Mouse (Mus musculus): ENCODE measurements at regions not wholly inside any gene's neighbourhood (a gene's known extent, or its start where the extent isn't known, plus 50 kb on each side); places are given as distances from the start of the nearest gene placed in this dataset.
"Not testable (repeated sequence)": the region's sequence is repeated elsewhere in the genome, so short reads cannot be mapped to it uniquely, and the experiment has no call there.

DNA sequence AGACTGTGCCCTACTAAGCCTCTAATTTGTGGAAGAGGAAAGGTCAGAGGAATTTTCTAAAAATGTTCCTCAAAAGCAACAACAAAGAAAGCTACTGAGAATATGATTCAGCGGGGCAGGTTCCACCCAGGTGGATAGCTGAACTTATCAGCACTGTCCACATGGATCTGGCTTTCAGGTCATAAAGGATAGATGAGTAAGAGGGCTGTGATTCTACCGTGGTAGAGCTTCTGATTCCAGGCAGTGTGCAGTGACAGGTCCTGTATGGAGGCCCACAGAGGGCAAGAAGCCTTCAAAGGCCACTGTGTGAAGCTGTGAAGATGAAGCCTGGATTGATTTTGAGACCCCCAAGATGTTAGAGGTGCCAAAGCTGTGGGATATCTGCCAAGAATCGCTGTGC, 51.8 kb downstream of the Teddm3 start:
- not testable (repeated sequence) for H3K4me1 ChIP-seq; H3K36me3 ChIP-seq; H3K4me3 ChIP-seq; H3K9me3 ChIP-seq; DNase-seq (ENCODE audit: low spot score); H3K27ac ChIP-seq; H3K27me3 ChIP-seq (ENCODE audit: insufficient read depth, poor library complexity, severe bottlenecking)
- 78% methylated on average over 3 of the region's 3 CpGs for WGBS

GRCm38 (mm10) chr16:21100126-21100525, 53.7 kb downstream of the Teddm3 start:
- not testable (repeated sequence) for DNase-seq (ENCODE audit: low spot score); H3K27ac ChIP-seq; H3K4me1 ChIP-seq; H3K36me3 ChIP-seq; H3K9me3 ChIP-seq; H3K4me3 ChIP-seq; H3K27me3 ChIP-seq (ENCODE audit: insufficient read depth, poor library complexity, severe bottlenecking)
- 73% methylated on average over 2 of the region's 2 CpGs for WGBS

DNA sequence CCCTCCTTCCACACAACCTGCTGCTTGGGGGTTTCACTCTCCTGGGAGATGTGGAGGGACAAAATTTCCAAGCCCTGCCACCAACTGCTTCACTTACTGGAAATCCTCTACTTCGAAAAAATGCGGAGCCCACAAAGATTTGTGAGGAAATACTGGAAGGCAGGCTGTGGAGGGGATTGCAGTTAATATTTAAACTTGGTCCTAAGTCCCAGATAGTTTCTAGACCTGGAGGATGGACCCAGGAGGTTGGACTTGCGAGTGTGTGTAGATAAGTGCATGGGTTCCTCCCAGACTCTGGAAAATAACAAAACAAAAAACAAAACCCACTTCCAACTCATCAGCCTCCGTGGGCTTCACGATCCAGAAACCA, 79.0 kb downstream of the Teddm3 start:
- H3K27me3 ChIP-seq (ENCODE audit: insufficient read depth, poor library complexity, severe bottlenecking), result no peaks in the 10 kb centered on the region
- DNase-seq (ENCODE audit: low spot score), result no peak
- no peaks in the 10 kb centered on the region for H3K9me3 ChIP-seq

GRCm38 (mm10) chr16:21074082-21074778, 79.6 kb downstream of the Teddm3 start:
- H3K4me1 ChIP-seq; H3K36me3 ChIP-seq; H3K9me3 ChIP-seq; H3K27me3 ChIP-seq (ENCODE audit: insufficient read depth, poor library complexity, severe bottlenecking); H3K27ac ChIP-seq; DNase-seq (ENCODE audit: low spot score); H3K4me3 ChIP-seq: not testable (repeated sequence)
- 31% methylated on average over 8 of the region's 10 CpGs for WGBS

More for the DNA sequence above, 79.0 kb downstream of the Teddm3 start:
- H3K27ac ChIP-seq, result no peak overlapping the region
- H3K36me3 ChIP-seq, result no peaks in the 10 kb centered on the region
- 57% methylated on average over 5 of the region's 5 CpGs for WGBS
- H3K4me3 ChIP-seq, result no peak overlapping the region
- H3K4me1 ChIP-seq, result no peaks in the 10 kb centered on the region

- no peaks in the 10 kb centered on the region for H3K4me1 ChIP-seq
- no peaks in the 10 kb centered on the region; the same call in 1 of the 2 replicates for H3K9me3 ChIP-seq
- H3K27me3 ChIP-seq (ENCODE audit: insufficient read depth, poor library complexity, severe bottlenecking), result no peaks in the 10 kb centered on the region
- WGBS, result 73% methylated on average over 2 of the region's 2 CpGs
- H3K36me3 ChIP-seq, result no peaks in the 10 kb centered on the region
- H3K27ac ChIP-seq, result no peak overlapping the region
- no peak for DNase-seq (ENCODE audit: low spot score)
- H3K4me3 ChIP-seq, result no peak overlapping the region
These were observed 93.6 kb downstream of the Teddm3 start for GRCm38 (mm10) chr16:21060211-21060610.

- peaks cover 4% of the 10 kb centered on the region; the same call in 1 of the 2 replicates for H3K9me3 ChIP-seq
- no peaks in the 10 kb centered on the region for H3K36me3 ChIP-seq
- H3K4me1 ChIP-seq, result no peaks in the 10 kb centered on the region
- H3K27me3 ChIP-seq (ENCODE audit: insufficient read depth, poor library complexity, severe bottlenecking), result no peaks in the 10 kb centered on the region
- no peak overlapping the region for H3K27ac ChIP-seq
- DNase-seq (ENCODE audit: low spot score), result no peak
- no peak overlapping the region for H3K4me3 ChIP-seq
These were observed 99.0 kb downstream of the Teddm3 start for GRCm38 (mm10) chr16:21054772-21055171.

- H3K27ac ChIP-seq; DNase-seq (ENCODE audit: low spot score); H3K9me3 ChIP-seq; H3K4me1 ChIP-seq; H3K4me3 ChIP-seq; H3K36me3 ChIP-seq; H3K27me3 ChIP-seq (ENCODE audit: insufficient read depth, poor library complexity, severe bottlenecking): not testable (repeated sequence)
- WGBS, result 86% methylated on average over 1 of the region's 1 CpGs
These were observed 131.7 kb downstream of the Teddm3 start for GRCm38 (mm10) chr16:21022087-21022486.

- Histone ChIP-seq H3K27ac (no peak overlapping the region), H3K36me3 (no peaks in the 10 kb centered on the region), H3K4me3 (no peak overlapping the region), H3K9me3 (peaks cover 6% of the 10 kb centered on the region; the same call in 1 of the 2 replicates), H3K27me3 (ENCODE audit: insufficient read depth, poor library complexity, severe bottlenecking) (no peaks in the 10 kb centered on the region), H3K4me1 (no peaks in the 10 kb centered on the region)
- no peak for DNase-seq (ENCODE audit: low spot score)
These were observed 148.9 kb downstream of the Teddm3 start for GRCm38 (mm10) chr16:21004871-21005270.

DNA sequence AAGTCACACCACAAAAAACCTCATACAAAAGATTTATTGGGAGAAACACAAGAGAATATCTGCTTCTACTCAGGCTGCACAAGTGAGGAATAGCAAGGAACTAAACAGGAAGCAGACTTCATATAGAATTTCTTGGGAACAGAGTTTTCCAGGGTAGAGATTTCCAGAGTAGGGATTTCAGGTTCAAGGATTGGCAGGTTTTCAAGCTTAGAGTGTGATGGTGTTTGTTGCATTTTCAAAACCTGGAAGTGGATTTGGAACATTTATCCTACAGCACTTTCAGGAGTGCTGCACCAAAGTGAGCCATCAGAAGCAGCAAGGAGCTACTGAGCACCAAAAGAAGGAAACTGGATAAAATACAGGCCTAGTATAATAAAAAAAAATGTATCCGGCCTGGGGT, 152.7 kb downstream of the Teddm3 start:
- H3K4me3 ChIP-seq, result no peak overlapping the region
- H3K4me1 ChIP-seq, result no peaks in the 10 kb centered on the region
- DNase-seq (ENCODE audit: low spot score), result no peak
- no peak overlapping the region for H3K27ac ChIP-seq
- WGBS, result 77% methylated on average over 1 of the region's 1 CpGs
- no peaks in the 10 kb centered on the region for H3K36me3 ChIP-seq
- no peaks in the 10 kb centered on the region for H3K27me3 ChIP-seq (ENCODE audit: insufficient read depth, poor library complexity, severe bottlenecking)
- H3K9me3 ChIP-seq, result peaks cover 6% of the 10 kb centered on the region; the same call in 1 of the 2 replicates

- Histone ChIP-seq H3K9me3 (0 out of 2 replicates have a peak, but pooled peaks cover 4% of the 10 kb centered on the region), H3K36me3 (no peaks in the 10 kb centered on the region), H3K27ac (no peak overlapping the region), H3K27me3 (ENCODE audit: insufficient read depth, poor library complexity, severe bottlenecking) (no peaks in the 10 kb centered on the region), H3K4me3 (no peak overlapping the region), H3K4me1 (no peaks in the 10 kb centered on the region)
- no peak for DNase-seq (ENCODE audit: low spot score)
- 80% methylated on average over 2 of the region's 2 CpGs for WGBS
These were observed 163.3 kb downstream of the Teddm3 start for GRCm38 (mm10) chr16:20990524-20990923.

- H3K36me3 ChIP-seq, result no peaks in the 10 kb centered on the region
- no peaks in the 10 kb centered on the region for H3K9me3 ChIP-seq
- no peaks in the 10 kb centered on the region for H3K27me3 ChIP-seq (ENCODE audit: insufficient read depth, poor library complexity, severe bottlenecking)
- no peak for DNase-seq (ENCODE audit: low spot score)
- no peaks in the 10 kb centered on the region for H3K4me1 ChIP-seq
- no peak overlapping the region for H3K27ac ChIP-seq
- no peak overlapping the region for H3K4me3 ChIP-seq
- 38% methylated on average over 2 of the region's 2 CpGs for WGBS
These were observed 178.4 kb downstream of the Teddm3 start for GRCm38 (mm10) chr16:20975406-20975805.

DNA sequence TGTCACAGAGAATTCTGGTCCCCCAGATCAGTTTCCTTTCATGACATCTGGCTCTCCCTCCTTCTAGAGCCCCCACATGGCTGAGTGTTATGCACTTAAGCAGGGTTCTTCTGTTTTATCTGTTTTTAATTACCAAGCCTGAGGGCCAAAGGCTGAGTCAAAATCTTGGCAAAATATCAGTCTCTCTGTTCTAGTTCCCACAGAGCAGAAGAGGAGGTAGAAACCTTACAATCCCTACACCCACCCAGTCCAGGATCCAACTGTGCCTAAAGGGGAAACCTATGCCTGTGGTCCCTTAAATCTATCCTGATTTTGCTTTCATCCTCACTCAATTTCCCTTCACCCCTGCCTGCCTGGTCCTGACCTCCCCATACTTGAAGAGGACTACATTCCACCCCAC, 181.4 kb downstream of the Teddm3 start:
- no peaks in the 10 kb centered on the region for H3K27me3 ChIP-seq (ENCODE audit: insufficient read depth, poor library complexity, severe bottlenecking)

DNA sequence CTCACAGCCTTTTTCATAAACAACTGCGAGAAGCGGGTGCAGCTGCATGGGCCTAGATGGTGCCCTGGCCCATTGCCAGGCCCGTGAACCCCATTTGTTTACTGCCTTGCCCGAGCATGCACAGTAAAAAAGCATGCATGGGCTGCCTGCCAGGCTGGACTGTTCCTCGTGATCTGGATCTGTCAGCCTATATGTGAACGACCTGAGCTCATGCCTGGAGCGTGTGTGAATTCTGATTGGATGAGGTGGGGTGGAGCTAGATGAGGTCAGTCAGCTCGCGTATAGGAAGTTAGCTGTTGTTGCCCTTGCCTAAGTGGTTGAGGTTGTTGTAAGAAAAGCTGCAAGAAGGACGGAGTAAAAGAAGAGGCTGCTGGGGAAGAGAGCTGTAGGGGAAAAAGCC, 194.9 kb downstream of the Teddm3 start:
- Histone ChIP-seq H3K9me3 (no peaks in the 10 kb centered on the region), H3K27me3 (ENCODE audit: insufficient read depth, poor library complexity, severe bottlenecking) (no peaks in the 10 kb centered on the region), H3K27ac (no peak overlapping the region), H3K4me3 (no peak overlapping the region), H3K36me3 (no peaks in the 10 kb centered on the region), H3K4me1 (no peaks in the 10 kb centered on the region)
- 79% methylated on average over 10 of the region's 10 CpGs for WGBS
- no peak for DNase-seq (ENCODE audit: low spot score)

More for the DNA sequence above, 181.4 kb downstream of the Teddm3 start:
- Histone ChIP-seq H3K4me1 (no peaks in the 10 kb centered on the region), H3K36me3 (no peaks in the 10 kb centered on the region), H3K9me3 (no peaks in the 10 kb centered on the region), H3K4me3 (no peak overlapping the region), H3K27ac (no peak overlapping the region)
- no peak for DNase-seq (ENCODE audit: low spot score)

DNA sequence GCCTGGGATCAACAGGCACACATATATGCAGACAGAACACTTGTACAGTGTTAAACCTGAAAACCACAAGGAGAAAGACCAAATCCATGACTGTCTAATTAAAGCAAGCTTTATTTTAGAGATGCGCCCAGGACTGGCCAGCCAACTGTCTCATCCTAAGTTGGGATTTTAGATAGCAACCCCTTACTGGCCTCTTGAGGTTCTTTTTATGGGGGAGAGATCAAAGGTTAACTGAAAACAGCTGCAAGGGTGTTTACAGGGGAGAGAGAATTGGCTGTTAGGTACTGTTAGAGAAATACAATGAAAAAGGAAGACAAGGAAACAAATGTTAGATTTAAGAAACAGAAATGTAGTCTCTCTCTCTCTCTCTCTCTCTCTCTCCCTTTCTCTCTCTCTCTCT, 202.4 kb upstream of the Thpo start:
- 78% methylated on average over 1 of the region's 1 CpGs for WGBS
- no peaks in the 10 kb centered on the region for H3K36me3 ChIP-seq
- H3K9me3 ChIP-seq, result no peaks in the 10 kb centered on the region

More for the DNA sequence above, 202.4 kb upstream of the Thpo start:
- Histone ChIP-seq H3K4me1 (no peaks in the 10 kb centered on the region), H3K27ac (no peak overlapping the region), H3K27me3 (ENCODE audit: insufficient read depth, poor library complexity, severe bottlenecking) (no peaks in the 10 kb centered on the region), H3K4me3 (no peak overlapping the region)
- DNase-seq (ENCODE audit: low spot score), result no peak

Measured in heart, embryonic 10.5 days (tissue).